In genomic region chr16:42180473-42180872, GRCm38 (mm10) we compare ENCODE assay signal across 21 mouse cellular contexts.
A peak's percentile ranks its signal among the peaks of the same experiment; 100 is the strongest.
DNase-seq lines count a peak whose midpoint lies in the region; ATAC-seq and TF ChIP-seq lines count a peak whose summit lies in the region.
"Had no signal": no experiment of that assay in that cellular context is flagged by ENCODE, and none has a peak within 500 bp of the region (broad histone marks: within the 10 kb centered on the region; RNA-seq: fewer than 3 reads in every experiment).

No protein-coding gene starts in this region.

- no peaks in the 10 kb centered on the region for H3K36me3 ChIP-seq in lung, embryonic 14.5 days (ENCODE audit: insufficient read depth)
- no peaks in the 10 kb centered on the region for H3K36me3 ChIP-seq in lung, embryonic 16.5 days (ENCODE audit: control insufficient read depth, insufficient read depth, low read length)
- H3K36me3 ChIP-seq in midbrain, embryonic 11.5 days (ENCODE audit: control insufficient read depth, insufficient read depth, low read length): no peaks in the 10 kb centered on the region
- no peaks in the 10 kb centered on the region for H3K36me3 ChIP-seq in midbrain, embryonic 10.5 days
- H3K36me3 ChIP-seq: embryonic facial prominence, embryonic 13.5 days; embryonic facial prominence, embryonic 15.5 days; forebrain, embryonic 10.5 days; forebrain, embryonic 12.5 days had no signal

- no peak for DNase-seq in lung, embryonic 14.5 days
- no peak for DNase-seq in lung, adult 18-20 months
- DNase-seq in lung, postnatal 10 days: no peak
- DNase-seq in midbrain, embryonic 11.5 days (ENCODE audit: low spot score, missing footprints): peak; percentile 77
- DNase-seq in midbrain, embryonic 10.5 days (ENCODE audit: low spot score): no peak
- DNase-seq: adrenal gland, adult 2 months; adrenal gland, postnatal 10 days; adrenal gland, postnatal 25 days; cerebellum, adult 11 months; cerebellum, adult 18-20 months; cerebellum, adult 8-10 months; cerebellum, adult 9-11 months; cerebellum, postnatal 14 days; embryo, embryonic 11 days had no signal

- WGBS in lung, embryonic 14.5 days: 65% methylated on average over 11 of the region's 11 CpGs
- 73% methylated on average over 11 of the region's 11 CpGs for WGBS in lung, embryonic 16.5 days
- WGBS in midbrain, embryonic 11.5 days: 94% methylated on average over 11 of the region's 11 CpGs
- WGBS in midbrain, embryonic 10.5 days: 93% methylated on average over 11 of the region's 11 CpGs

- H3K4me1 ChIP-seq in lung, embryonic 14.5 days (ENCODE audit: insufficient read depth): no peaks in the 10 kb centered on the region
- H3K4me1 ChIP-seq in lung, embryonic 16.5 days (replicated peaks; ENCODE audit: control insufficient read depth, insufficient read depth, low read length): peaks cover 4% of the 10 kb centered on the region; the same call in 1 of the 2 replicates
- no peaks in the 10 kb centered on the region for H3K4me1 ChIP-seq in midbrain, embryonic 11.5 days (ENCODE audit: control insufficient read depth, insufficient read depth, low read length)
- H3K4me1 ChIP-seq in midbrain, embryonic 10.5 days: 0 out of 2 replicates have a peak, but pooled peaks cover 6% of the 10 kb centered on the region
- H3K4me1 ChIP-seq: embryonic facial prominence, embryonic 15.5 days; forebrain, embryonic 10.5 days; forebrain, embryonic 12.5 days had no signal

- peak; percentile 54; the same call in 1 of the 2 replicates for ATAC-seq in lung, embryonic 14.5 days (ENCODE audit: insufficient read depth)
- ATAC-seq in lung, embryonic 16.5 days (ENCODE audit: low read depth): no peak; the same call in 1 of the 2 replicates
- ATAC-seq in midbrain, embryonic 11.5 days (ENCODE audit: low FRiP score): no peak
- ATAC-seq: forebrain, embryonic 14.5 days had no signal

- H3K27ac ChIP-seq in lung, embryonic 14.5 days (ENCODE audit: low read depth): peak overlapping the region; percentile 34; the same call in 1 of the 2 replicates
- no peak overlapping the region for H3K27ac ChIP-seq in lung, embryonic 16.5 days (ENCODE audit: low read length)
- no peak overlapping the region for H3K27ac ChIP-seq in midbrain, embryonic 11.5 days (ENCODE audit: low read depth, low read length)
- no peak overlapping the region for H3K27ac ChIP-seq in midbrain, embryonic 10.5 days (replicated peaks)
- H3K27ac ChIP-seq: embryonic facial prominence, embryonic 13.5 days; embryonic facial prominence, embryonic 15.5 days; forebrain, embryonic 10.5 days; forebrain, embryonic 12.5 days had no signal

- no peaks in the 10 kb centered on the region for H3K9me3 ChIP-seq in lung, embryonic 14.5 days (ENCODE audit: low read depth, low read length)
- no peaks in the 10 kb centered on the region for H3K9me3 ChIP-seq in lung, embryonic 16.5 days (ENCODE audit: control insufficient read depth, low read length)
- no peaks in the 10 kb centered on the region for H3K9me3 ChIP-seq in midbrain, embryonic 11.5 days (ENCODE audit: control insufficient read depth, low read length)
- no peaks in the 10 kb centered on the region for H3K9me3 ChIP-seq in midbrain, embryonic 10.5 days (replicated peaks)
- H3K9me3 ChIP-seq: embryonic facial prominence, embryonic 13.5 days; embryonic facial prominence, embryonic 15.5 days; forebrain, embryonic 10.5 days; forebrain, embryonic 12.5 days had no signal

- TF ChIP-seq CTCF in lung, embryonic 14.5 days (IDR thresholded peaks at IDR 0.05; ENCODE audit: low read depth): no peak

- H3K4me2 ChIP-seq in lung, embryonic 14.5 days: peak overlapping the region; percentile 18; the same call in 1 of the 2 replicates
- peak overlapping the region; percentile 32 for H3K4me2 ChIP-seq in lung, embryonic 16.5 days (ENCODE audit: low read depth, low read length)
- H3K4me2 ChIP-seq in midbrain, embryonic 11.5 days: no peak overlapping the region
- H3K4me2 ChIP-seq: embryonic facial prominence, embryonic 13.5 days; embryonic facial prominence, embryonic 15.5 days; forebrain, embryonic 12.5 days had no signal

- no peaks in the 10 kb centered on the region for H3K27me3 ChIP-seq in lung, embryonic 14.5 days (ENCODE audit: insufficient read depth, low read length)
- no peaks in the 10 kb centered on the region for H3K27me3 ChIP-seq in lung, embryonic 16.5 days (ENCODE audit: control insufficient read depth, insufficient read depth, low read depth, low read length)
- no peaks in the 10 kb centered on the region for H3K27me3 ChIP-seq in midbrain, embryonic 11.5 days (ENCODE audit: control insufficient read depth, insufficient read depth, low read length)
- no peaks in the 10 kb centered on the region for H3K27me3 ChIP-seq in midbrain, embryonic 10.5 days (ENCODE audit: low read depth, poor library complexity, severe bottlenecking)
- H3K27me3 ChIP-seq: embryonic facial prominence, embryonic 13.5 days; embryonic facial prominence, embryonic 15.5 days; forebrain, embryonic 12.5 days had no signal

- no peak overlapping the region for H3K9ac ChIP-seq in lung, embryonic 14.5 days
- no peak overlapping the region for H3K9ac ChIP-seq in lung, embryonic 16.5 days (ENCODE audit: low read length)
- no peak overlapping the region for H3K9ac ChIP-seq in midbrain, embryonic 11.5 days (ENCODE audit: low read length)
- H3K9ac ChIP-seq: embryonic facial prominence, embryonic 13.5 days; embryonic facial prominence, embryonic 15.5 days; forebrain, embryonic 12.5 days had no signal

- no peak overlapping the region for H3K4me3 ChIP-seq in lung, embryonic 14.5 days (ENCODE audit: low read depth, low read length)
- H3K4me3 ChIP-seq in lung, embryonic 16.5 days (ENCODE audit: low read length): no peak overlapping the region; the same call in 1 of the 2 replicates
- no peak overlapping the region for H3K4me3 ChIP-seq in midbrain, embryonic 11.5 days (ENCODE audit: low read depth, low read length)
- H3K4me3 ChIP-seq in midbrain, embryonic 10.5 days: no peak overlapping the region
- H3K4me3 ChIP-seq: embryonic facial prominence, embryonic 13.5 days; embryonic facial prominence, embryonic 15.5 days; erythroblast, embryonic 14.5 days; forebrain, embryonic 10.5 days; forebrain, embryonic 12.5 days had no signal
